Mouse (Mus musculus): ENCODE data around the gene Olfr1130. TPM values are rescaled to one million over a fixed set of nuclear protein-coding genes. Genes with fewer than 3 reads are reported as not detected.
"Not testable (repeated sequence)": the region's sequence is repeated elsewhere in the genome, so short reads cannot be mapped to it uniquely, and the experiment has no call there.

The Olfr1130 gene
- total RNA-seq (2021), result not detected
- long read RNA-seq, experiment 1, result 0 reads
- long read RNA-seq, experiment 2, result 0 reads

- DNase-seq (ENCODE audit: extremely low spot score in 1 of 2, low spot score in 2 of 2); H3K4me3 ChIP-seq; H3K27ac ChIP-seq; intact Hi-C loops (cut with DNase I): not testable (repeated sequence)
Observed at GRCm38 (mm10) chr2:87605912-87606311, at the start of gene Olfr1130. Olfr1130 (plus strand) TSS chr2:87606212.

- DNase-seq (ENCODE audit: extremely low spot score in 1 of 2, low spot score in 2 of 2); intact Hi-C loops (cut with DNase I); H3K4me3 ChIP-seq; H3K27ac ChIP-seq: not testable (repeated sequence)
Observed at GRCm38 (mm10) chr2:87573602-87574001, 32.4 kb upstream of the Olfr1130 start, which contains the start of gene Olfr1129. Olfr1129 (plus strand) TSS chr2:87573902.

- DNase-seq (ENCODE audit: extremely low spot score in 1 of 2, low spot score in 2 of 2), result no peak
- H3K4me3 ChIP-seq, result no peak within 1 kb of the TSS
- no peak within 1 kb of the TSS for H3K27ac ChIP-seq
- intact Hi-C loops (cut with DNase I), result no loop called here
- no peak for TF ChIP-seq CTCF (IDR thresholded peaks at IDR 0.05)
Observed at GRCm38 (mm10) chr2:87626804-87627203, 20.8 kb downstream of the Olfr1130 start, which contains the start of gene Olfr1131. Olfr1131 (plus strand) TSS chr2:87627104.

- intact Hi-C loops (cut with DNase I), result no loop called here
- Histone ChIP-seq H3K27ac (no peak within 1 kb of the TSS), H3K4me3 (no peak within 1 kb of the TSS)
- TF ChIP-seq CTCF (IDR thresholded peaks at IDR 0.05), result no peak
- DNase-seq (ENCODE audit: extremely low spot score in 1 of 2, low spot score in 2 of 2), result no peak
Observed at GRCm38 (mm10) chr2:87637435-87637834, 31.4 kb downstream of the Olfr1130 start, which contains the start of gene Olfr1132. Olfr1132 (minus strand) TSS chr2:87637535.

GRCm38 (mm10) chr2:87642441-87642840 is 36.4 kb downstream of the Olfr1130 start:
- no peak for TF ChIP-seq CTCF (IDR thresholded peaks at IDR 0.05)
- no peak overlapping the region for H3K4me3 ChIP-seq
- no peak for DNase-seq (ENCODE audit: extremely low spot score in 1 of 2, low spot score in 2 of 2)
- H3K27ac ChIP-seq, result no peak overlapping the region
- intact Hi-C loops (cut with DNase I), result no loop called here

- TF ChIP-seq CTCF (IDR thresholded peaks at IDR 0.05), result no peak
- DNase-seq (ENCODE audit: extremely low spot score in 1 of 2, low spot score in 2 of 2), result no peak
- H3K27ac ChIP-seq, result no peak within 1 kb of the TSS
- no peak within 1 kb of the TSS for H3K4me3 ChIP-seq
- intact Hi-C loops (cut with DNase I), result no loop called here
Observed at GRCm38 (mm10) chr2:87647274-87647673, 41.3 kb downstream of the Olfr1130 start, which contains the start of gene Olfr1133. Olfr1133 (minus strand) TSS chr2:87647374.

GRCm38 (mm10) chr2:87658360-87658759 is 52.3 kb downstream of the Olfr1130 start, which contains the start of gene Olfr1134:
Olfr1134 (minus strand) TSS chr2:87658460.
- intact Hi-C loops (cut with DNase I), result no loop called here
- Histone ChIP-seq H3K4me3 (no peak within 1 kb of the TSS), H3K27ac (no peak within 1 kb of the TSS)
- no peak for DNase-seq (ENCODE audit: extremely low spot score in 1 of 2, low spot score in 2 of 2)
- TF ChIP-seq CTCF (IDR thresholded peaks at IDR 0.05), result no peak

Other genes starting within 250 kb of the Olfr1130 start
- not detected for gene Olfr1121, start 236.3 kb upstream of the Olfr1130 start, total RNA-seq (2021)
- gene Olfr1122, start 220.4 kb upstream of the Olfr1130 start, total RNA-seq (2021), result under 1 TPM in 1 of 2 experiments, not detected in 1; 0.11 TPM
- gene Olfr1123, start 189.6 kb upstream of the Olfr1130 start, total RNA-seq (2021), result not detected
- gene Olfr1124, start 175.9 kb upstream of the Olfr1130 start, total RNA-seq (2021), result not detected
- gene Olfr1126, start 152.2 kb upstream of the Olfr1130 start, total RNA-seq (2021), result not detected
- gene Pramel7, start 109.1 kb upstream of the Olfr1130 start, total RNA-seq (2021), result not detected
- gene Pramel6, start 99.6 kb upstream of the Olfr1130 start, total RNA-seq (2021), result not detected
- gene Olfr153, start 74.4 kb upstream of the Olfr1130 start, total RNA-seq (2021), result under 1 TPM in 1 of 2 experiments, not detected in 1; 0.37 TPM
- gene Olfr1128, start 60.7 kb upstream of the Olfr1130 start, total RNA-seq (2021), result not detected
- not detected for gene Olfr1129, start 32.3 kb upstream of the Olfr1130 start, total RNA-seq (2021)
- gene Olfr1131, start 20.9 kb downstream of the Olfr1130 start, total RNA-seq (2021), result not detected
- gene Olfr1132, start 31.3 kb downstream of the Olfr1130 start, total RNA-seq (2021), result not detected
- gene Olfr1133, start 41.2 kb downstream of the Olfr1130 start, total RNA-seq (2021), result not detected
- not detected for gene Olfr1134, start 52.2 kb downstream of the Olfr1130 start, total RNA-seq (2021)
- gene Olfr1135, start 67.5 kb downstream of the Olfr1130 start, total RNA-seq (2021), result not detected
- gene Olfr1136, start 87.7 kb downstream of the Olfr1130 start, total RNA-seq (2021), result not detected
- not detected for gene Olfr1137, start 107.0 kb downstream of the Olfr1130 start, total RNA-seq (2021)
- gene Olfr1138, start 133.8 kb downstream of the Olfr1130 start, total RNA-seq (2021), result not detected
- gene Olfr1140, start 137.5 kb downstream of the Olfr1130 start, total RNA-seq (2021), result not detected
- not detected for gene Olfr1141, start 147.8 kb downstream of the Olfr1130 start, total RNA-seq (2021)
- not detected for gene Olfr152, start 173.3 kb downstream of the Olfr1130 start, total RNA-seq (2021)
- gene Olfr1143, start 194.4 kb downstream of the Olfr1130 start, total RNA-seq (2021), result not detected
- gene Olfr1145, start 203.6 kb downstream of the Olfr1130 start, total RNA-seq (2021), result not detected
- not detected for gene Olfr1148, start 224.3 kb downstream of the Olfr1130 start, total RNA-seq (2021)
- gene Olfr1150-ps1, start 237.8 kb downstream of the Olfr1130 start, total RNA-seq (2021), result not detected
- gene Olfr1151, start 249.7 kb downstream of the Olfr1130 start, total RNA-seq (2021), result not detected